Mouse (Mus musculus): ENCODE measurements around the gene 9030624G23Rik. TPM values are rescaled to one million over a fixed set of nuclear protein-coding genes. Genes with fewer than 3 reads are reported as not detected.
"Not testable (repeated sequence)": the region's sequence is repeated elsewhere in the genome, so short reads cannot be mapped to it uniquely, and the experiment has no call there.

9030624G23Rik gene
- 3.9 and 4.3 TPM in 2 replicates for polyA plus RNA-seq (2016; fragmentation: Nextera tagmentation; extraction: Ambion mirVana)

GRCm38 (mm10) chr12:24097108-24097520 is at the start of gene 9030624G23Rik:
9030624G23Rik (minus strand) TSS chr12:24097246.
- not testable (repeated sequence) for H3K4me1 ChIP-seq (replicated peaks); H3K9me3 ChIP-seq; H3K36me3 ChIP-seq; H3K27me3 ChIP-seq; ATAC-seq (ENCODE audit: insufficient number of reproducible peaks, insufficient read depth, low FRiP score, low TSS enrichment, low read depth)
- H3K27ac ChIP-seq: peak within 1 kb of the TSS; percentile 80
- 4% methylated on average over 31 of the region's 39 CpGs for WGBS
- peak within 1 kb of the TSS; percentile 51 for H3K4me3 ChIP-seq (replicated peaks)
- peak within 1 kb of the TSS; percentile 45 for H3K4me2 ChIP-seq
- peak within 1 kb of the TSS; percentile 70 for H3K9ac ChIP-seq (replicated peaks)

- not testable (repeated sequence) for H3K36me3 ChIP-seq; H3K27ac ChIP-seq; H3K9ac ChIP-seq (replicated peaks); H3K4me2 ChIP-seq; ATAC-seq (ENCODE audit: insufficient number of reproducible peaks, insufficient read depth, low FRiP score, low TSS enrichment, low read depth); H3K4me3 ChIP-seq (replicated peaks); H3K9me3 ChIP-seq; H3K4me1 ChIP-seq (replicated peaks); H3K27me3 ChIP-seq
- WGBS: 86% methylated on average over 2 of the region's 5 CpGs
These were observed 13.9 kb downstream of the 9030624G23Rik start for GRCm38 (mm10) chr12:24083096-24083495.
